Mouse (Mus musculus) embryonic fibroblast, embryonic 13.5 days (primary cell): ENCODE data around the gene Ly6c1. TPM values are rescaled to one million over a fixed set of nuclear protein-coding genes. Genes with fewer than 3 reads are reported as not detected.
"Not testable (repeated sequence)": the region's sequence is repeated elsewhere in the genome, so short reads cannot be mapped to it uniquely, and the experiment has no call there.

Source experiments
- H3K27ac ChIP-seq: 2 replicates; pipeline ENCODE4 v1.5.1; 2012; ENCODE audit warnings: low read length, control low read depth, inconsistent platforms; ENCODE audit not compliant: insufficient read depth
- H3K4me1 ChIP-seq: 2 replicates; pipeline ENCODE4 v1.6.1; 2011; ENCODE audit warnings: low read length; ENCODE audit not compliant: control insufficient read depth, insufficient read depth
- H3K4me3 ChIP-seq: 2 replicates; pipeline ENCODE4 v1.5.1; 2011; ENCODE audit warnings: mild to moderate bottlenecking, control low read depth, low read length; ENCODE audit not compliant: insufficient read depth
- CTCF ChIP-seq: IDR thresholded peaks from 2 replicates; pipeline ENCODE4 v1.5.1; 2011; ENCODE audit warnings: mild to moderate bottlenecking, control low read depth, low read length, moderate library complexity, borderline replicate concordance; ENCODE audit not compliant: insufficient read depth
- POLR2A ChIP-seq: IDR thresholded peaks from 2 replicates; pipeline ENCODE4 v1.6.1; 2011; ENCODE audit warnings: low read depth, mild to moderate bottlenecking, control low read depth, low read length, moderate library complexity
- polyA plus RNA-seq: library from polyadenylated mRNA; stranded (reverse); fragments of >200 nt; gene quantifications from 2 replicates; pipeline ENCODE4 v1.2.4, GENCODE M21; 2011; ENCODE audit warnings: low read depth; ENCODE audit not compliant: missing spikeins, insufficient read length

Gene Ly6c1
- 28.7 and 40.8 TPM in 2 replicates for polyA plus RNA-seq

GRCm38 (mm10) chr15:75048642-75049261, at the start of gene Ly6c1:
Gene Ly6c1, minus strand, starts transcription at chr15:75048830.
- H3K27ac ChIP-seq, result peak within 1 kb of the TSS; percentile 70
- H3K4me1 ChIP-seq, result not testable (repeated sequence)

GRCm38 (mm10) chr15:75088041-75088440, 39.4 kb upstream of the Ly6c1 start:
- not testable (repeated sequence) for H3K4me3 ChIP-seq, H3K27ac ChIP-seq, H3K4me1 ChIP-seq

More at GRCm38 (mm10) chr15:75048642-75049261, at the start of gene Ly6c1:
- H3K4me3 ChIP-seq, result not testable (repeated sequence)

GRCm38 (mm10) chr15:75069965-75070364, 21.3 kb upstream of the Ly6c1 start:
- H3K4me3 ChIP-seq, result no peak overlapping the region
- no peaks in the 10 kb centered on the region for H3K4me1 ChIP-seq
- no peak overlapping the region for H3K27ac ChIP-seq
- TF ChIP-seq POLR2A, result no peak
- no peak for TF ChIP-seq CTCF

GRCm38 (mm10) chr15:75062030-75062574, 13.5 kb upstream of the Ly6c1 start:
- not testable (repeated sequence) for H3K4me3 ChIP-seq, H3K4me1 ChIP-seq, H3K27ac ChIP-seq

- no peak overlapping the region for H3K4me3 ChIP-seq
These were observed 11.9 kb upstream of the Ly6c1 start for GRCm38 (mm10) chr15:75060505-75060904.

GRCm38 (mm10) chr15:75055985-75056384, 7.4 kb upstream of the Ly6c1 start:
- Histone ChIP-seq H3K4me3 (no peak overlapping the region), H3K27ac (no peak overlapping the region), H3K4me1 (no peaks in the 10 kb centered on the region)
- no peak for TF ChIP-seq CTCF
- TF ChIP-seq POLR2A, result no peak

More at GRCm38 (mm10) chr15:75060505-75060904, 11.9 kb upstream of the Ly6c1 start:
- no peak overlapping the region for H3K27ac ChIP-seq
- TF ChIP-seq CTCF (peak; percentile 48; the same call in 1 of the 2 replicates), POLR2A (no peak)
- H3K4me1 ChIP-seq, result peaks cover 2% of the 10 kb centered on the region; the same call in 1 of the 2 replicates

- H3K4me1 ChIP-seq, result not testable (repeated sequence)
These were observed 6.8 kb upstream of the Ly6c1 start for GRCm38 (mm10) chr15:75055425-75055824.

GRCm38 (mm10) chr15:75052414-75052813, 3.8 kb upstream of the Ly6c1 start:
- H3K4me3 ChIP-seq, H3K27ac ChIP-seq, H3K4me1 ChIP-seq: not testable (repeated sequence)

More at GRCm38 (mm10) chr15:75055425-75055824, 6.8 kb upstream of the Ly6c1 start:
- H3K4me3 ChIP-seq, H3K27ac ChIP-seq: not testable (repeated sequence)

- H3K4me3 ChIP-seq, H3K4me1 ChIP-seq: not testable (repeated sequence)
These were observed 2.5 kb upstream of the Ly6c1 start for GRCm38 (mm10) chr15:75051141-75051540.

GRCm38 (mm10) chr15:75050593-75050992, 2.0 kb upstream of the Ly6c1 start:
- H3K4me3 ChIP-seq, H3K4me1 ChIP-seq: not testable (repeated sequence)
- H3K27ac ChIP-seq, result peak overlapping the region; percentile 88

More at GRCm38 (mm10) chr15:75051141-75051540, 2.5 kb upstream of the Ly6c1 start:
- H3K27ac ChIP-seq, result peak overlapping the region; percentile 73; the same call in 1 of the 2 replicates

GRCm38 (mm10) chr15:75049811-75050210, 1.2 kb upstream of the Ly6c1 start:
- H3K27ac ChIP-seq, result peak overlapping the region; percentile 88
- H3K4me3 ChIP-seq, result not testable (repeated sequence)

GRCm38 (mm10) chr15:75047970-75048320, 685 bp downstream of the Ly6c1 start:
- not testable (repeated sequence) for H3K4me1 ChIP-seq, H3K27ac ChIP-seq, H3K4me3 ChIP-seq

More at GRCm38 (mm10) chr15:75049811-75050210, 1.2 kb upstream of the Ly6c1 start:
- not testable (repeated sequence) for H3K4me1 ChIP-seq

- H3K4me3 ChIP-seq, H3K4me1 ChIP-seq, H3K27ac ChIP-seq: not testable (repeated sequence)
These were observed 1.2 kb downstream of the Ly6c1 start for GRCm38 (mm10) chr15:75047313-75047969.

- not testable (repeated sequence) for H3K4me3 ChIP-seq, H3K27ac ChIP-seq, H3K4me1 ChIP-seq
These were observed 3.1 kb downstream of the Ly6c1 start for GRCm38 (mm10) chr15:75045501-75045900.

- H3K4me1 ChIP-seq, H3K27ac ChIP-seq, H3K4me3 ChIP-seq: not testable (repeated sequence)
These were observed 27.4 kb downstream of the Ly6c1 start for GRCm38 (mm10) chr15:75021020-75021759.
